Mouse (Mus musculus): ENCODE data around the gene Snx32.

DNA sequence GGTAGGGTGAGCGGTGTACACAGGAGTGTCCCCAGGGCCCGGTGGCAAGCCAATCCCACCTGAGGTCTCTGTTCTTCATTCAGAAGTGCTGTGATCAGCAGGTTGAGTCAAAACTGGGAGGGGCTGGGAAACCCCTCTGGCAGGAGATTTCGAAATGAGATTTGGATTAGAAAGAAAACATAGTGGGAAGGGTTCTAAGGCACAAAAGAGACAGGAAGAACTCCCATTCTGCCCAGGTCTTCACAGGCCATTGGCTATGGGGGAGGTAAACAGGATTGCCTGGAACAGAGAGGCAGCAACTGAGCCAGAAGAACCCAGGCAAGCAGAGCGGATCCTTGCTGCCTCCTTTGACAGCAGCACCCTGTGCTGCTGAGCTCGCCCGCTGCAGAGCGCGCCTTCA lies 28.4 kb upstream of the Snx32 start:
- TF ChIP-seq CTCF (IDR thresholded peaks at IDR 0.05; ENCODE audit: control insufficient read depth, insufficient read depth, insufficient read length) (no peak), CEBPB (IDR thresholded peaks at IDR 0.05; ENCODE audit: low read depth) (no peak), MAX (IDR thresholded peaks at IDR 0.05) (no peak)
